Mouse (Mus musculus) neural tube, embryonic 11.5 days (tissue): ENCODE data around the gene AC124108.1. TPM values are rescaled to one million over a fixed set of nuclear protein-coding genes. Genes with fewer than 3 reads are reported as not detected.
"Not testable (repeated sequence)": the region's sequence is repeated elsewhere in the genome, so short reads cannot be mapped to it uniquely, and the experiment has no call there.

Source experiments
- ATAC-seq: fragments of 200-750 bp; cut with Nextera tagmentation; 2 replicates; pipeline ENCODE4 v1.8.0; 2017; ENCODE audit warnings: moderate number of reproducible peaks, mild to moderate bottlenecking, moderate TSS enrichment, moderate library complexity; ENCODE audit not compliant: insufficient read depth, low FRiP score, low TSS enrichment
- DNase-seq: peaks from one replicate; pipeline ENCODE4 v3.0.0-alpha.2; 2015; ENCODE audit warnings: low spot score
- H3K27ac ChIP-seq: fragments of 300-500 bp; sonication (generic); 2 replicates; pipeline ENCODE4 v1.5.1; 2014; ENCODE audit warnings: low read depth, mild to moderate bottlenecking, low read length
- H3K27me3 ChIP-seq: fragments of 300-500 bp; sonication (generic); 2 replicates; pipeline ENCODE4 v1.6.1; 2014; ENCODE audit warnings: mild to moderate bottlenecking, low read length, mixed read lengths; ENCODE audit not compliant: control insufficient read depth, insufficient read depth
- H3K36me3 ChIP-seq: fragments of 300-500 bp; sonication (generic); 2 replicates; pipeline ENCODE4 v1.6.1; 2014; ENCODE audit warnings: mild to moderate bottlenecking, low read length, moderate library complexity, mixed read lengths; ENCODE audit not compliant: control insufficient read depth, insufficient read depth
- H3K4me1 ChIP-seq: fragments of 300-500 bp; sonication (generic); 2 replicates; pipeline ENCODE4 v1.6.1; 2014; ENCODE audit warnings: low read length, mixed read lengths; ENCODE audit not compliant: control insufficient read depth, insufficient read depth
- H3K4me2 ChIP-seq: fragments of 300-500 bp; sonication (generic); 2 replicates; pipeline ENCODE4 v1.6.1; 2014; ENCODE audit warnings: low read depth, mild to moderate bottlenecking, moderate library complexity
- H3K4me3 ChIP-seq: fragments of 300-500 bp; sonication (generic); 2 replicates; pipeline ENCODE4 v1.5.1; 2014; ENCODE audit warnings: low read depth, low read length
- H3K9ac ChIP-seq: fragments of 300-500 bp; sonication (generic); 2 replicates; pipeline ENCODE4 v1.6.1; 2014; ENCODE audit warnings: mild to moderate bottlenecking, low read length
- H3K9me3 ChIP-seq: fragments of 300-500 bp; sonication (generic); 2 replicates; pipeline ENCODE4 v1.6.1; 2016; ENCODE audit warnings: low read length; ENCODE audit not compliant: control insufficient read depth
- WGBS: fragments of 180-500 bp; shearing (Covaris S2); extraction: QIAGEN DNeasy Blood & Tissue Kit; methylation state at CpG from one replicate; pipeline ENCODE4 v1.1.7; 2014; 5-methylcytosine and 5-hydroxymethylcytosine counted together
- polyA plus RNA-seq: library from polyadenylated mRNA; unstranded; fragments of >200 nt; fragmentation: Nextera tagmentation; extraction: Ambion mirVana; gene quantifications from 2 replicates; pipeline ENCODE4 v1.2.1, GENCODE M21; 2014

AC124108.1 gene
- polyA plus RNA-seq, 1 experiment from 2014 or later: 2.2 TPM

DNA sequence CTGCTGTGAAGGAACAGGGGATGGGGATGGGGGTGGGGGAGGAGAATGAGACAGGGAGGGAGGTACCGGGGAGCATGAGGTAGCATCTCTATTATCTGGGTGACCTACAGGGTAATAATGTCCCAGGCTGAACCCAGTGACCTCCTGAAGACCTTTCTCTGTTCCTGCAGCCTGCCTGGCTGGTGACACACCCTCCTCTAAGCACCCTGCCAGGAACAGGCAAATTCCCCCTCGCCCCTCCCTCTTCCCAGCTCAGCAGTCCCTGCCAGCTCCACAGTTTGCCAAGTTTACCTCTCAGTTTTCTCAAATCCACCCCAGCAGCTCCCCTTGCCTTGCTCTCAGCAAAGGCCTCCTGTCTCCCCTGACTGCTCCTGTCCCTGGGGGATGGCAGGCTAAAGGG is 32.5 kb upstream of the AC124108.1 start:
- no peak for DNase-seq
- WGBS: 8% methylated on average over 2 of the region's 2 CpGs
- H3K27me3 ChIP-seq: no peaks in the 10 kb centered on the region
- no peak overlapping the region for H3K4me3 ChIP-seq
- no peak overlapping the region for H3K27ac ChIP-seq
- no peak overlapping the region for H3K9ac ChIP-seq
- H3K4me1 ChIP-seq: no peaks in the 10 kb centered on the region
- H3K4me2 ChIP-seq: no peak overlapping the region
- no peak for ATAC-seq
- H3K36me3 ChIP-seq: no peaks in the 10 kb centered on the region
- H3K9me3 ChIP-seq: no peaks in the 10 kb centered on the region

DNA sequence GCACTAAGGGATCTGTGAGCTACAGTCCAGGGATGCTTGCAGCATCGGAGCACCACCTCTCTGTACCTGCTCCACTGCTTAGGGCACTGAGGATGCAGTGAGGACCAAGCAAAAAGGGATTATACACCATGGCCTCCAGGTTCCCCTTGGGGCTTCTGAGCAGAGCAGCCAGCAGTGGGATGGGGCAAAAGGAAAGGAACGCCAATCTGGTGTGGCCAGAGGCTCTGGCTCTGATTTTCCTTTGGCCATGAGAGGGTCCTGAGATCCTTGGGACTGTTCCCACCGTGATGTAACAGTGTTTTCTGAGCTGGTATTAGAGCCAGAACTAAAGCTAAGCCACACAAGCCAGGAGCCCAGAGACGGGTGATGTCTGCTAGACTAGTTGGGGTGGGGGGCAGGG is 31.6 kb upstream of the AC124108.1 start:
- Histone ChIP-seq H3K27ac (no peak overlapping the region), H3K4me1 (no peaks in the 10 kb centered on the region), H3K36me3 (no peaks in the 10 kb centered on the region), H3K9ac (no peak overlapping the region), H3K9me3 (no peaks in the 10 kb centered on the region), H3K4me3 (no peak overlapping the region), H3K27me3 (no peaks in the 10 kb centered on the region), H3K4me2 (no peak overlapping the region)
- ATAC-seq (no peak), DNase-seq (no peak)
- 66% methylated on average over 4 of the region's 4 CpGs for WGBS

DNA sequence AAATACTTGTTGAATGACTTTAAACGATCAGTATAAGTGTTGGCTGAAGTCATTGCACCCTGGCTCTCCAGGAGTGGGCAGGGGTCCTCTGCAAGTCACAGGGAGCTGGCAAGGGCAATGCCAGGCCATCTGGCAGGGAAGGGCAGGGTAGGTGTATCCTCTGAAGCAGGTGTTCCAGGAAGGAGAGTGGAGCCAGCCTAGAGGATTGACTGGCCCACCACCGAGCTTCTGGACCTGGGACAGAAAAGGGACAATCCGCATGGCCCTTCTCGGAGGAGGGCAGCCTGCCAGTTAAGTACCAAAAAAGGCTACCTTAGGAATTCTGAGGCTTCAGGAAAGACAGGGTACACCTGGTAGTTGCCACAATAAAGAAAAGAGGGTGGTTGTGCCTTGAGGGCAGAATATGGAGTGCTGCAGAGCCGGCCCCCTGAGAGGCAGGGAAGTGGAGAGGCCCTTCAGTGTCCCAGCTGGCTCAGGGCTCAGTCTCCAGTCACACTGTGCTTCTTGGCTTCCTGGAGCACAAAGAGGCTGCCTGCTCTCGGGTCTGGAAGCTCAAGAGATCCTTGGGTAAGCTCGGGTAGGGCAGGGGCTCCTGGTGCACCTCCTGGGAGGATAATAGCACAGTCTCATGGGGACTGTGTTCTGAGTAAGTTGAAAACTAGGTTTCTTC is 29.9 kb upstream of the AC124108.1 start:
- H3K27me3 ChIP-seq: no peaks in the 10 kb centered on the region
- no peak overlapping the region for H3K4me2 ChIP-seq
- H3K9me3 ChIP-seq: no peaks in the 10 kb centered on the region
- no peak overlapping the region for H3K9ac ChIP-seq
- ATAC-seq (no peak), DNase-seq (no peak)
- no peaks in the 10 kb centered on the region for H3K36me3 ChIP-seq
- no peak overlapping the region for H3K27ac ChIP-seq
- WGBS: 59% methylated on average over 7 of the region's 7 CpGs
- no peaks in the 10 kb centered on the region for H3K4me1 ChIP-seq
- no peak overlapping the region for H3K4me3 ChIP-seq

DNA sequence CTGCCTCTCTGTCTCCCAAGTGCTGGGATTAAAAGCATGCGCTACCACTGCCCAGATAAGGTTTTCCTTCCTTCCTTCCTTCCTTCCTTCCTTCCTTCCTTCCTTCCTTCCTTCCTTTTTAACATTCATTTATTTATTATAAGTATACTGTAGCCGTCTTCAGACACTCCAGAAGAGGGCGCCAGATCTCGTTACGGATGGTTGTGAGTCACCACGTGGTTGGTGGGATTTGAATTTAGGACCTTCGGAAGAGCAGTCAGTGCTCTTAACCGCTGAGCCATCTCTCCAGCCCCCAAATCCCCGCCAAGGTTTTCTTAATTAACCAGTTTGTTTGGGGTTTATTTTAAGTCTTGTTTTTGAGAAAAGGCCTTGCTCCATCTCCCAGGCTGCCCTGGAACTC is 28.6 kb upstream of the AC124108.1 start:
- WGBS: 66% methylated on average over 9 of the region's 9 CpGs
- not testable (repeated sequence) for H3K4me2 ChIP-seq, ATAC-seq, H3K4me3 ChIP-seq, DNase-seq, H3K27me3 ChIP-seq, H3K4me1 ChIP-seq, H3K36me3 ChIP-seq, H3K9ac ChIP-seq, H3K27ac ChIP-seq, H3K9me3 ChIP-seq

DNA sequence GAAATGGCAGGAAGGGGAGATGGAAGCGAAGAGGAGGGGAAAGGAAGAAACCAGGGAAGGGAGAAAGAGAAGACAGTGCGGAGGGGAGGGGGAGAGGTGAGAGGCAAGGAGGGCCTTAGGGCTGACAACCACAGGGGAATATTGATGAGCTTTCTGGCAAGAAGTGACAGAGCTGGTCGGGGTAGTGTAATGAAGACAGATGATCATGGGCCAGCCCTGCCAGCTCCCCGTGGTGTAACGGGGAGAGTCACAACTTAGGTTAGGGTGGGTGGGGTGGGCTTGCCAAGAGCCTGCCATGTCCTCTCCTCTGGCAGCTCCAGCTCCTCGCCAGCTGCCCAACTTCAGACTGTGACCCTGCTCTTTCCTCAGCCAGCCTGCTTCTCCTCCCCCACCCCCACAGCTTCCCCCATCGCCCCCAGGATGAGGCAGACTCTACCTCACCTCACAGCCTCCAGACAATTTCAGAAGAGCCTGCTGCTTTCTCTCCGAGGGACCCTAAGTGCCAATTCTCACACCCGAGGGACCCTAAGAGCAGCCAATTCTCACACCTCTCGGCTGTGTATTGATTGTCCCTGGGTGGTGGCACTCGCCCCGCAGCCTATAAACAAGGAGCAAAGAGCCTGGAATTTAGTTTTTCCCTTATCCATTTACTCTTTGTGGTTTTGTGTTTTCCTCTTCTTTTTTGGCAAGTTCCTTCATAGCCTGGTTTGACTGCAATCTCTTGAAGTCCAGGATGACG is 26.3 kb upstream of the AC124108.1 start:
- Histone ChIP-seq H3K4me2 (no peak overlapping the region), H3K9ac (no peak overlapping the region), H3K36me3 (no peaks in the 10 kb centered on the region), H3K4me1 (peaks cover 6% of the 10 kb centered on the region; the same call in 1 of the 2 replicates), H3K9me3 (no peaks in the 10 kb centered on the region), H3K27ac (no peak overlapping the region), H3K27me3 (no peaks in the 10 kb centered on the region), H3K4me3 (no peak overlapping the region)
- DNase-seq (peak; percentile 47), ATAC-seq (peak; percentile 39; the same call in 1 of the 2 replicates)
- WGBS: 13% methylated on average over 13 of the region's 13 CpGs

DNA sequence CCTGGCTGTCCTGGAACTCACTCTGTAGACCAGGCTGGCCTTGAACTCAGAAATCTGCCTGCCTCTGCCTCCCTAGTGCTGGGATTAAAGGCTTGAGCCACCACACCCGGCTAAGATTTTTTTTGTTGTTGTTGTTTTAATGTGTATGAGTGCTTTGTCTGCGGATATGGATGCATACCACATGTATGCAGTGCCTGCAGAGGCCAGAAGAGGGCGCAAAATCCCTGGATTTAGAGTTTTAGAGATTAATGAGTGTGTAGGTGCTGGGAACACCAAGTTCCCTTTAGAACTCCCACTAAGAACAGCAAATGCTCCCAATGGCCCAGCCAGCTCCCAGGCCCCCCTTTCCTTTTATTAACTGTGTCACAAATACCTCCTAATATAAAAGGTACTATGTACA is 25.4 kb upstream of the AC124108.1 start:
- no peak overlapping the region for H3K9ac ChIP-seq
- H3K9me3 ChIP-seq: no peaks in the 10 kb centered on the region
- no peak overlapping the region for H3K4me3 ChIP-seq
- no peak overlapping the region for H3K4me2 ChIP-seq
- ATAC-seq: no peak
- no peak overlapping the region for H3K27ac ChIP-seq
- no peak for DNase-seq
- WGBS: 68% methylated on average over 3 of the region's 3 CpGs
- H3K4me1 ChIP-seq: peaks cover 6% of the 10 kb centered on the region; the same call in 1 of the 2 replicates
- no peaks in the 10 kb centered on the region for H3K27me3 ChIP-seq
- no peaks in the 10 kb centered on the region for H3K36me3 ChIP-seq

DNA sequence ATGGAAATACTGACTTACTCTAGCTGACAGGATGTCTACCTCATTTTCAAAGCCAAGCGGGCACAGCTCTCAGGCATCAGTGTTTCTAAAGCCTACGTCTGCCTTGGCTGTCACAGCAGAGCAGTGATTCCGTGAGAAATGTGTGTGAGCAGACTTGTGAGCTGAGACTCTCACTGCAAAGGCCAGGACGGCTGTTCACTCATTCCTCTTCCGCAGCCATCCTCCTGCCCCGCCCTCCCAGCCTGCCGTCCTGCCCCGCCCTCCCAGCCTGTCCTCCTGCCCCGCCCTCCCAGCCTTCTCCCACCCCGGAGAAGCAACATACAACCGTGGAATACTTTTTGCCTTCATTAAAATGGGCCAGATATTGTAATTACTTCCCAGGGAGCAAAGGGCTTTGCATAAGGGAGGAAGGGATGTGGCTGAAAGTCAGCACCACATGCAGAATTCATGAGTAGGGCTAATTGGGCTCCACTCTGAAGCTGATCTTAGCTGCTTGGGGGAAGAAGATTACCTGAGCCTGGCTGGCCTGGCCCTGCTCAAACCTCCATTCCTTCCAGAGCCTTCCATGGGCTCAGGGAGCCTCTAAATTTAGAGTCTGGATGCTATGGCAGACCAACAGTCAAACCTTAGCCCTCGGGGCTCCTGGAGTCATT is 23.0 kb upstream of the AC124108.1 start:
- WGBS: 8% methylated on average over 12 of the region's 12 CpGs
- ATAC-seq: no peak
- Histone ChIP-seq H3K9ac (no peak overlapping the region; the same call in 1 of the 2 replicates), H3K9me3 (no peaks in the 10 kb centered on the region), H3K27me3 (no peaks in the 10 kb centered on the region), H3K27ac (no peak overlapping the region), H3K36me3 (no peaks in the 10 kb centered on the region), H3K4me2 (peak overlapping the region; percentile 33; the same call in 1 of the 2 replicates), H3K4me3 (no peak overlapping the region), H3K4me1 (peaks cover 6% of the 10 kb centered on the region; the same call in 1 of the 2 replicates)
- DNase-seq: peak; percentile 48

DNA sequence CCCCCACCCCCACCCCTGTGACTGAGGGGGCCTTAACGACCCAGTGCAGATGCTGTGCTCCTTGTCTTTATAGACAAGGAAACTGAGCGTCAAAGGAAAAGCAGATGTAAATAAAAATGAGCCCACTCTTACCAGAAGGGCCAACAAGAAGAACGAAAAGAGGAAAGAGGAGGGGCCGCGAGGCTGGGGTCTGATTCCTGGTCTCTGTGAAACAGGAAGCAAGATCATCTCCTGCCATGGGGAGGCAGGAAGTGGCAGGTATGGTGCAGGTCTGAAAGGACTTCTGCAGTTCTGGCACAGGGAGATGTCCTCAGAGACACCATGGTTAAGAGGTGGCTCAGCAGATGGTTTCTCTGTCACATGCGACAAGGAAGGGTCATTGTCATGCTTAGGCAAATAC is 20.6 kb upstream of the AC124108.1 start:
- no peak for ATAC-seq
- H3K27me3 ChIP-seq: no peaks in the 10 kb centered on the region
- 58% methylated on average over 6 of the region's 6 CpGs for WGBS

More for the DNA sequence above, 20.6 kb upstream of the AC124108.1 start:
- Histone ChIP-seq H3K4me1 (peaks cover 6% of the 10 kb centered on the region; the same call in 1 of the 2 replicates), H3K4me3 (no peak overlapping the region), H3K9ac (no peak overlapping the region), H3K9me3 (no peaks in the 10 kb centered on the region), H3K36me3 (no peaks in the 10 kb centered on the region), H3K4me2 (no peak overlapping the region), H3K27ac (no peak overlapping the region)
- DNase-seq: no peak
